Mouse (Mus musculus) embryonic facial prominence, embryonic 14.5 days (tissue): ENCODE measurements at regions not wholly inside any gene's neighbourhood (a gene's known extent, or its start where the extent isn't known, plus 50 kb on each side); places are given as distances from the start of the nearest gene placed in this dataset.

Source experiments
- ATAC-seq: fragments of 200-750 bp; cut with Nextera tagmentation; 2 replicates; pipeline ENCODE4 v1.8.0; 2017; ENCODE audit warnings: low read depth, moderate number of reproducible peaks, moderate TSS enrichment
- DNase-seq: peaks from one replicate; pipeline ENCODE4 v3.0.0-alpha.2; 2015; ENCODE audit warnings: low spot score
- H3K27ac ChIP-seq: fragments of 300-500 bp; sonication (generic); replicated peaks from 2 replicates; pipeline ENCODE4 v1.5.1; 2014; ENCODE audit warnings: low read depth, mild to moderate bottlenecking, low read length, moderate library complexity
- H3K27me3 ChIP-seq: fragments of 300-500 bp; sonication (generic); replicated peaks from 2 replicates; pipeline ENCODE4 v1.6.1; 2014; ENCODE audit warnings: low read length; ENCODE audit not compliant: control insufficient read depth, insufficient read depth
- H3K36me3 ChIP-seq: fragments of 300-500 bp; sonication (generic); 2 replicates; pipeline ENCODE4 v1.6.1; 2014; ENCODE audit warnings: low read length, mixed read lengths; ENCODE audit not compliant: control insufficient read depth, insufficient read depth
- H3K4me1 ChIP-seq: fragments of 300-500 bp; sonication (generic); 2 replicates; pipeline ENCODE4 v1.6.1; 2014; ENCODE audit warnings: antibody characterized with exemption, low read length; ENCODE audit not compliant: control insufficient read depth, insufficient read depth
- H3K4me2 ChIP-seq: fragments of 300-500 bp; sonication (generic); 2 replicates; pipeline ENCODE4 v1.6.1; 2014; ENCODE audit warnings: low read depth, mild to moderate bottlenecking, low read length, moderate library complexity, mixed read lengths
- H3K4me3 ChIP-seq: fragments of 300-500 bp; sonication (generic); 2 replicates; pipeline ENCODE4 v1.5.1; 2014; ENCODE audit warnings: low read depth, mild to moderate bottlenecking, low read length
- H3K9ac ChIP-seq: fragments of 300-500 bp; sonication (generic); 2 replicates; pipeline ENCODE4 v1.6.1; 2014; ENCODE audit warnings: low read depth, mild to moderate bottlenecking, low read length, moderate library complexity, mixed read lengths
- H3K9me3 ChIP-seq: fragments of 300-500 bp; sonication (generic); 2 replicates; pipeline ENCODE4 v1.6.1; 2016; ENCODE audit warnings: low read length; ENCODE audit not compliant: control insufficient read depth
- WGBS: fragments of 180-500 bp; shearing (Covaris S2); extraction: QIAGEN DNeasy Blood & Tissue Kit; methylation state at CpG from one replicate; pipeline ENCODE4 v1.1.7; 2014; 5-methylcytosine and 5-hydroxymethylcytosine counted together

DNA sequence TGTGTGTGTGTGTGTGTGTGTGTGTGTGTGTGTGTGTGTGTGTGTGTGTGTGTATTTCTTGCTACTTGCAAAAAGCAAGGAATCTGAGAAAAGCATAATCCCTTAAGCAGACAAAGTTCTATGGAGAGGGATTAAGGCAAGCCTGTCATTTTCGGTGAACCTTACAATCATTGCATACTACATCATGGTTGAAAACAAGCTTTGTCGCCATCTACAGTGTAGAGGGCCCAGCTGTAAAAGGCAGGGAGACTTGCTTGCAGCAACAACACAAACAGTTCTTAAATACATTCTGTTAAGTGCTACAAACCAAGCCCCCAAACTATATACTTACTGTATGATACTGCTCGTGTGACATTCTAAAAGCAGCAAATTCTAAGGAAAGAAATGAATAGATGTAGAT is 216.0 kb upstream of the Mon1b start:
- no peak for ATAC-seq
- WGBS = 80% methylated on average over 3 of the region's 3 CpGs
- Histone ChIP-seq H3K4me2 (no peak overlapping the region), H3K27me3 (no peaks in the 10 kb centered on the region), H3K27ac (no peak overlapping the region), H3K4me3 (no peak overlapping the region), H3K9ac (no peak overlapping the region), H3K9me3 (no peaks in the 10 kb centered on the region), H3K36me3 (no peaks in the 10 kb centered on the region), H3K4me1 (no peaks in the 10 kb centered on the region)
- no peak for DNase-seq

DNA sequence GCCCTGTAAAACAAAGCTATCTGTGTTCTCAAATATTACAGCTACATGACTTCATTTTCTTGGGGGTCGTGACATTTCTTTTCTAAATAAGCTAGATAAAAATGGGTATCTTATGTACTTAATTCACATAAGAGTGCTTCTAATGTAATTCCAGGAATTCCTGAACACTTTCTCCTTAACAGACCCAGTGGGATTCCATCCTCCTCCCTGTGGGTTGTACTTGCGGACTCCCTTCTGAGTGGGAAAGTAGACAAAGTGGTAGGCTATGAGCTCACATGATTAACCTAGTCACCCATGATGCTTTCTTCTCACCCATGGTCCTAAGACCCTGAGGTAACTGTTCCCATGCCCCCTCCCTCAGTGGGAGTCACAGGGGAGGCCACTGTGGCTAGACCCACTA is 212.7 kb upstream of the Mon1b start:
- H3K9ac ChIP-seq = no peak overlapping the region
- no peaks in the 10 kb centered on the region for H3K4me1 ChIP-seq
- no peaks in the 10 kb centered on the region for H3K9me3 ChIP-seq
- ATAC-seq = no peak
- no peaks in the 10 kb centered on the region for H3K36me3 ChIP-seq
- no peak for DNase-seq
- no peak overlapping the region for H3K27ac ChIP-seq
- no peak overlapping the region for H3K4me3 ChIP-seq
- 86% methylated on average over 2 of the region's 2 CpGs for WGBS
- no peak overlapping the region for H3K4me2 ChIP-seq
- no peaks in the 10 kb centered on the region for H3K27me3 ChIP-seq

DNA sequence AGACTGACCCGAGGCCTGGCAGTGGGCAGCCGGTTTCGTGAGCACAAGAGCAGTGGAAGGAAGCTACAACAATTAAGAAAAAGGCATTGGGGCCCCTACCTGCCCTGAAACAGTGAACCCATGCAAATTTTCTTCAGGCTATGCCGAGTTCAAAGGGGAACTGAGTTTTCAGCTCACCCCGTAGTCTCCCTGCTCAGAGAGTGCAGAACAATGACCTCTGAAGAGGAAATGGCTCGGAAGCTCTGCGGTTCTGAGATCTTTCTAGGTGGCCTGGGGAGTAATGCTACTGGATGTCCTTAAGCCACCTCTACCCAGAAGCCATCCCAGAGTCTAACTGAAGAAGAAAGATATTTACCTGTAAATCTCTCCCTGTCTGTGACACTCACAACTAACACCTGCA is 196.3 kb upstream of the Mon1b start:
- no peaks in the 10 kb centered on the region for H3K27me3 ChIP-seq
- no peak overlapping the region for H3K9ac ChIP-seq
- DNase-seq (no peak), ATAC-seq (no peak)
- no peaks in the 10 kb centered on the region for H3K36me3 ChIP-seq
- no peak overlapping the region for H3K27ac ChIP-seq
- no peaks in the 10 kb centered on the region for H3K4me1 ChIP-seq
- H3K4me2 ChIP-seq = no peak overlapping the region
- no peak overlapping the region for H3K4me3 ChIP-seq
- 45% methylated on average over 7 of the region's 7 CpGs for WGBS
- H3K9me3 ChIP-seq = no peaks in the 10 kb centered on the region

DNA sequence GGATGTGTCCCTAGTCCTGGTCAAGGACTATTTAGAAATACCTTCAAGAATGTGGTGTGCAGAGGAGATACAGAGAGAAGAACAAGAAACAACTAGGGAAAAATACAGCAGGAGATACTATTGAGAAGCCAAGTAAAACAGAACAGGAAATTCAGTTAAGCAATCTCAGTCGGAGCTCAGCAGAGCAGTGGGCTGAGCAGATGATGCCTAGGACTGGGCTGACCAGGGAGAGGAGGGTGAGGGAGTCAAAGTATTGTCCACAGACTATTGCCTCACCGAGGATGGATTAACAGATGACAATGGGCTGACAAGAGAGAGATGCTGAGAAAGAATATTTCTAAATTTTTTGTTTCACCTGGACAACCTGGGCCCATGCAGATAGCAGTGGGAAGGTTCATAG is 181.4 kb upstream of the Mon1b start:
- H3K4me1 ChIP-seq = no peaks in the 10 kb centered on the region
- 71% methylated on average over 2 of the region's 2 CpGs for WGBS
- H3K9me3 ChIP-seq = no peaks in the 10 kb centered on the region
- DNase-seq (no peak), ATAC-seq (no peak)
- no peak overlapping the region for H3K4me3 ChIP-seq
- no peak overlapping the region for H3K27ac ChIP-seq
- no peak overlapping the region for H3K9ac ChIP-seq
- H3K27me3 ChIP-seq = no peaks in the 10 kb centered on the region
- no peak overlapping the region for H3K4me2 ChIP-seq
- no peaks in the 10 kb centered on the region for H3K36me3 ChIP-seq

DNA sequence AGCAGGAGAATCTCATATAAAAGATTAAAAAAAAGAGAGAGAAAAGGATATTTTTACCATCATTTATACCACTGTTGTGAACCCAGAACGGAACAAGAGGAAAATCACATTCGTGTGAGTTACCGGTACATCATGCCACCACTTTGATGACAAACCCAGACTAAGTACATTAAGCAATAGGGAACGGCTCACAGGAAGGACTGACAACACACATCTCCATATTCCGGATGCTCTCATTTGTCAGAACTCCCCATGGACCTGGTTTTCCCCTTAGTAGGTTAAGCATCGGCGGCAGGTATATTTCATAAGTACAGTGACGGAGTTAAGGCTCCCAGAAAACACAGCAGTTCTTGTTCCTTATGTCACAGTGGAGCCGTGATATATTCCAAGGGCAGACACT is 170.8 kb upstream of the Mon1b start:
- WGBS = 80% methylated on average over 9 of the region's 9 CpGs
- Histone ChIP-seq H3K9me3 (no peaks in the 10 kb centered on the region), H3K36me3 (no peaks in the 10 kb centered on the region), H3K27me3 (no peaks in the 10 kb centered on the region), H3K9ac (no peak overlapping the region), H3K4me2 (no peak overlapping the region), H3K4me3 (no peak overlapping the region), H3K27ac (no peak overlapping the region), H3K4me1 (no peaks in the 10 kb centered on the region)
- DNase-seq = no peak
- ATAC-seq = no peak

DNA sequence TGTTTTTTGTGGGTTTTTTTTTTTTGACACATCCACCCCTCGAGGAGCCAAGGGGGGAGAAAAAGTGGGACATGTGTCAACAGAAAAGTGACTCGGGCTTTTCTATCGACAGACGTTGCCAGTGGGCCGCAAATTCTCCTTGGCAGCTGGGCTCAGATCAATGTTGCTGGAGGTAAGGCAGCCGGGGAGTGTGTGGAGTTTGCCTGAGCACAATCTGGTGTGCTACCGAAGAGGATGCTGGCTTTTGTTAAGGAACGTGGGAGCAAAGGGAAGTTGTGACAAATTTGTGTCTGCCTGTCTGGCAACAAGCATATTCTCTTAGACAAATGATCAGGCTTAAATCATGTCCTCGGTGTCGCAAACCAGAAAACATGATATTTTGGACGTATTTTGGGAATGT is 170.2 kb upstream of the Mon1b start:
- Histone ChIP-seq H3K9ac (no peak overlapping the region), H3K9me3 (no peaks in the 10 kb centered on the region), H3K4me3 (no peak overlapping the region), H3K4me1 (no peaks in the 10 kb centered on the region), H3K27ac (no peak overlapping the region), H3K4me2 (no peak overlapping the region), H3K27me3 (no peaks in the 10 kb centered on the region), H3K36me3 (no peaks in the 10 kb centered on the region)
- ATAC-seq (no peak), DNase-seq (no peak)
- WGBS = 66% methylated on average over 11 of the region's 11 CpGs

DNA sequence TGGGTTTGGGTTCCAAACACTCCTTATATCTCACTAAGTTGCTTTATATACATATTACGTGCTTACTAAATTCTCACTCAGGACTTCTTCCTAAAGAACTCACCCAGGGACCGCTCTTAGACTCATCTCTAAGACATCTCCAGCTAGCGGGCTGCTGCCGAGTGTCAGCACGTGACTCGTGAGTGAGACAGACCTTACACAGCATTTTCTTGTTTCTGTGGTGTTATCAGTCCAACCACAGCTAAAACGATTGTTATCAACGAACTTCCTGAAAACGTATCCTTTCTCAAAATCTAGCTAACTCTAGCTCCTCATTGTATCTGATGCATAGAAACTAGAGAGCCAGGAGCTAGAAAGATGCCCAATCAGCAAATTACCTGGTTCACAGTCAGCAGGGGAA is 168.7 kb upstream of the Mon1b start:
- Histone ChIP-seq H3K9me3 (no peaks in the 10 kb centered on the region), H3K9ac (no peak overlapping the region), H3K27me3 (no peaks in the 10 kb centered on the region), H3K4me2 (no peak overlapping the region), H3K4me1 (no peaks in the 10 kb centered on the region), H3K27ac (no peak overlapping the region), H3K4me3 (no peak overlapping the region), H3K36me3 (no peaks in the 10 kb centered on the region)
- ATAC-seq (no peak), DNase-seq (no peak)
- whole genome bisulfite sequencing = 89% methylated on average over 9 of the region's 9 CpGs

DNA sequence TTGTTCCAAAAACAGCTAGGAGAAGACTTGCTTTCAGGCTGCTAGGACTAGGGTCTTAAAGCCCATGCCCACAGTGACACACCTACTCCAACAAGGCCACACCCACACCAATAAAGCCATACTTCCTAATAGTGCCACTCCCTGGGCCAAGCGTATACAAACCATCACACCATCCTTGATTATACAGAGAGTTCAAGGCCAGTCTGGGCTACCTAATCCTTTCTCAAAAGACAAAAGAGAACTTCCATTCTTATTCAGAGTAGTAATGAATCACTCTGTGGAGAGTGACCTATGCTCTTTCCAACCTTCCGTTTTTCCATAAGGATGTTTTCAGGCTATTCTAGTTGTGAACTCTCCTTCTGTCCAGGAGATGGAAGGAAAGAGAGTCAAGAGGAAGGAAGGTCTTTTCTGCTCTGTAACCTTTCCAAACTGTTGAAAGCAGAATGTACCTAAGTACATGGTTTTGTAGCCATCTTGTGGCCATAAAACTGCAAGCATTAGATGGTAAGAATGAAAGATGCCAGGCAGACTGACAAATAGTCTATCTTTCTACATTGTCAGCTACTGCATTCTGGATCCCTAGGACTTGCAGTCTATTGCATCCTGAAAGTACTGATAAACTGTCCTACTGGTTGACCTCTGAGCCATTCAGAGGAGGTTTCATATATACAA is 145.8 kb upstream of the Mon1b start:
- ATAC-seq = no peak
- no peak for DNase-seq
- H3K27me3 ChIP-seq = no peaks in the 10 kb centered on the region
- no peak overlapping the region for H3K4me3 ChIP-seq
- no peak overlapping the region for H3K27ac ChIP-seq
- H3K4me2 ChIP-seq = no peak overlapping the region
- H3K36me3 ChIP-seq = no peaks in the 10 kb centered on the region
- no peaks in the 10 kb centered on the region; the same call in 1 of the 2 replicates for H3K9me3 ChIP-seq
- no peaks in the 10 kb centered on the region for H3K4me1 ChIP-seq
- 81% methylated on average over 2 of the region's 2 CpGs for WGBS
- H3K9ac ChIP-seq = no peak overlapping the region

DNA sequence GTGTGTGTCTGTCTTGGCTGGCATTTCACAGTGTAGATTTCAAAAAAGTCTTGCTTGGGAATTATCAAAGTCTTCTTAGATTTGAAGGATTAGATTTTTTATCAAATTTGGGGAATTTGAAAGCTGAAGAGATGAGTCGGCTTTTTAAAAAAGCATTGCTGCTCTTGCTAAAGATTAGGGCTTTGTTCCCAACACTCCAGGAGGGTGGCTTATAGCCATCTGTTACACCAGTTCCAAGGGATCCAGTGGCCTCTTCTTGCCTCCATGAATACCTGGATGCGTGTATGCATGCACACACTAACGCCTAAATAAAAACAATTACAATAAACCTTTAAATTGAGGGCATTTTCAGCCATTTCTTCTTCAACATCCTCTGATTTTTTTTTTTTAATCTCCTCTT is 144.5 kb upstream of the Mon1b start:
- ATAC-seq (no peak), DNase-seq (no peak)
- no peaks in the 10 kb centered on the region for H3K4me1 ChIP-seq
- no peaks in the 10 kb centered on the region; the same call in 1 of the 2 replicates for H3K9me3 ChIP-seq
- no peaks in the 10 kb centered on the region for H3K36me3 ChIP-seq
- no peak overlapping the region for H3K9ac ChIP-seq
- H3K27ac ChIP-seq = no peak overlapping the region
- no peak overlapping the region for H3K4me2 ChIP-seq
- H3K27me3 ChIP-seq = no peaks in the 10 kb centered on the region
- 79% methylated on average over 3 of the region's 3 CpGs for WGBS
- H3K4me3 ChIP-seq = no peak overlapping the region
